Mouse (Mus musculus): ENCODE data around the gene Nipsnap3b.

The Nipsnap3b gene

DNA sequence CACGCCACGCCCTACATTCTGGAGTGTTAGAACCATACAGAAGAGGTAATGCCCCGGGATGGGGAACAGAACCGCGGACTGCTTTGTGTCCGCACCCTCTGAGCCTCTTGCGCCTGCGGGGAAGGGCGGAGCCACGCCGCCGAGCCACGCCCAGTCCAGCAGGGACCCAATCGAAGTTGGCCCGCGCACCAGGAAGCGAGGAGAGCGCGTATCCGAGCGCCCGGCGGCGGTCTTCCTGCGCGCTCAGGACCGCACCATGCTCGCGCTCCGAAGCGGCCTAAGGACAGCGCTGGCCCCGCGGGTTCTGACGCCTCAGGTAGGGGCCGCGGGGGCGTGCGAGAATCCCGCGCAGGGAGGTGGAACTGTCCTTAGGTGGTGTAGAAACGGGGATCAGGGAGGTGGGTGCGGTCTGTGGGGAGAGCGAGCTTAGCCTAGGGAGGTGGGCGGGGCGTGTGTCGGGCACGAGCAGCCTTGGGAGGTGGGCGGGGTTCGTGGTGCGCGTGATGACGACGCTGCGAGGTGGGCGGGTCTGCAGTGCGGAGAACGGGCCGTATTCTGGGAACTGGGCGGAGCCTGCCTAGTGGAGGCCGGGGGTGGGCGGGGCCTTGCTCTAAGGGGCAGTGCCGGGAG lies at the start of gene Nipsnap3b:
Nipsnap3b (plus strand) TSS at position 149 of the 630 bp plus-strand sequence.
- peak; percentile 95 for DNase-seq

GRCm38 (mm10) chr4:52964247-52964646 lies 47.4 kb upstream of the Nipsnap3b start, which contains the start of gene Olfr270:
Olfr270 (plus strand) TSS chr4:52964547.
- DNase-seq: no peak

- peak; percentile 10 for DNase-seq
Measured at GRCm38 (mm10) chr4:52985216-52985615, 26.5 kb upstream of the Nipsnap3b start.

GRCm38 (mm10) chr4:52986266-52986665 lies 25.4 kb upstream of the Nipsnap3b start:
- DNase-seq: no peak

DNA sequence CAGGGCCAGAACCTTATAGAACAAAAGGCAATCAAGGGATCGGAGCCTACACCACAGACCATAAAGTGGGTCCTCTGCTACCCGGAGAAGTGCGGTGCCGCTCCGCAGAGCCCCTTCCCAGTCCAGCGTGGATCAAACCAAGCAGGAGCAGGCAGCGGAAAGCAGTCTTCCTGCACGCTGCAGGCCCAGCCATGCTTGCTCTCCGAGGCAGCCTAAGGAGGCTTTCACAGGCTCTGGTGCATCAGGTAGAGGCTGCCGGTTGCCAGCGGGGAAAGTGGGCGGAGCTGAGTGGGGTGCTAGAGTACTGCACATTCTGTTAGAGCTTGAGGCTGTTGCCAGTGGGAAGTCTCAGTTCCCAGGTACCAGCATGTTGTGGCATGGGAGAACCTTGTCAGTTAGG lies 22.4 kb upstream of the Nipsnap3b start, which contains the start of gene Nipsnap3a:
Nipsnap3a (plus strand) TSS at position 25 of the 400 bp plus-strand sequence.
- DNase-seq: no peak

- no peak for DNase-seq
Measured at GRCm38 (mm10) chr4:52999449-52999848, 12.2 kb upstream of the Nipsnap3b start.

DNA sequence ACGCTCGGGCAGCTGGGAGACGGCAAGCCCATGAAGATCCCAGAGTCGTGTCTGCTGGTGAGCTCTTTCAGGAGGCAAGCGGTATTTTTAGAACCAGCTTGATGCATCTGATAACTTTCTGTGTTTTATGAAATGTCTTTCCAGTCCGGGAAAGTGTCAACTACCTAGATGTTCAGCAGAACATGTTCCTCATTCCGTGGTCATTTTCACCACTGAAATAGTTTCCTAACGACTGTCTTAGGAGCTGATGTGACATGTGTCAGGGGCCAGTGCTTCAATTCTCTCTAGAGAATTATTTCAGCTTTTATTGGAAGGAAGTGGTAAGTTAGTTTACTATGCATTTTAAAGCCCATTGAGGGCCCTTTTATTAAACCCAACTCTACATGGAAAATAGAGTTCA lies 11.5 kb upstream of the Nipsnap3b start:
- DNase-seq: no peak

DNA sequence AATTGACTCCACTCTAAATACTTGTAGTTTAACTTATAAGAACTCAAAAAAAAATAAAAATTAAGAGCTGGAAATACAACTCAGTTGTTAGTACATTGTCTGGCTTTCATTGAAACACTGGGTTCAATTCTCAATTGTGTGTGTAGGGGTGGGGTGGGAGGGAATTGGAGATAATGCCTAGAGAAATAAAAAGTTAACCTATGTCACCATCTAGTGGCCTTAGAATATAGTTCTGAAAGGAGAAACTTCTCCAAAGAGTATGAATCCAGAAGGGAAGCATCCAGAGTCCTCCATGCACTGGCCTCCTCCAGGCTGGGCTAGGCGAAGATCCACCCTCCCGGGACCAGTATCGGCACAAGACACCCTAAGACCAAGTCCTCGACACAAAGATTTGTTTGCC lies 2.5 kb upstream of the Nipsnap3b start:
- no peak for DNase-seq

DNA sequence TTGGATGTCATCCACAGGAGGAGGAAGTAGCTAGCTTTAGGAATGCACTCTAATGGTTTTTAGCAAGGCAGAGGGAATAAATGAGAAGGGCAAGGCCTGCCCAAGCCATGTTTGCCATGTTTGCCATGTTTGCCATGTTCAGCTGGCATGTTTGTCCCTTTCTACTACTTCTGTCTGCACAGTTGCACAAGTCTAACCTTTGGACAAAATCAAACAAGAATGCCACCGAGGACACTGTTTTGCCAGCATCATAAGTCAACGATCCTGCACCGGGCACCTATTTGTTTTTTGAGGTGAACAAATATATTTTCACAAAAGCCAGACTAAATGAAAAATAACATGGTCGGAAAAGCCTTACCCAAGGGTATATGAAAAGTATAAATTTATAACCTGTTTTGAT lies 1.8 kb upstream of the Nipsnap3b start:
- no peak for DNase-seq

GRCm38 (mm10) chr4:53014421-53014820 lies 2.7 kb downstream of the Nipsnap3b start:
- no peak for DNase-seq

DNA sequence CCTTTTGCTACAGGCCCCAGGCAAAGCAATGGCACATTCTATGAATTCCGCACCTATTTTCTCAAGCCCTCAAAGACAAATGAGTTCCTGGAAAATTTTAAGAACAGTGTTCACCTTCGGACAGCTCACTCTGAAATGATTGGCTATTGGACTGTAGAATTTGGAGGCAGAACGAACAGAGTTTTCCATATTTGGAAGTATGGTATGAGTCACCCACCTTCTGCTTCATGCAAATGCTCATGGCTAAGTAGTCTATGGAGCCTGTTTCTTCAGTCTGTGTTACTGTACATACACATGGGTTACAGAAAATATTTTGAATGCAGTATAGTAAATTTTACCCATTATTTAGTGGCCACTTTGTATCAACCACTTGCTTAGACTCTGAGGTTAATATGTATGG lies 3.3 kb downstream of the Nipsnap3b start:
- DNase-seq: no peak

- DNase-seq: no peak
Measured at GRCm38 (mm10) chr4:53018392-53018791, 6.7 kb downstream of the Nipsnap3b start.

- DNase-seq: no peak
Measured at GRCm38 (mm10) chr4:53023189-53023925, 11.7 kb downstream of the Nipsnap3b start.

- peak; percentile 8 for DNase-seq
Measured at GRCm38 (mm10) chr4:53024397-53024796, 12.7 kb downstream of the Nipsnap3b start.

GRCm38 (mm10) chr4:53027811-53028210 lies 16.1 kb downstream of the Nipsnap3b start:
- DNase-seq: no peak

GRCm38 (mm10) chr4:53030326-53030948 lies 18.8 kb downstream of the Nipsnap3b start:
- DNase-seq: peak; percentile 8

GRCm38 (mm10) chr4:53043819-53044218 lies 32.1 kb downstream of the Nipsnap3b start:
- no peak for DNase-seq

- DNase-seq: no peak
Measured at GRCm38 (mm10) chr4:53045807-53046206, 34.1 kb downstream of the Nipsnap3b start.

DNA sequence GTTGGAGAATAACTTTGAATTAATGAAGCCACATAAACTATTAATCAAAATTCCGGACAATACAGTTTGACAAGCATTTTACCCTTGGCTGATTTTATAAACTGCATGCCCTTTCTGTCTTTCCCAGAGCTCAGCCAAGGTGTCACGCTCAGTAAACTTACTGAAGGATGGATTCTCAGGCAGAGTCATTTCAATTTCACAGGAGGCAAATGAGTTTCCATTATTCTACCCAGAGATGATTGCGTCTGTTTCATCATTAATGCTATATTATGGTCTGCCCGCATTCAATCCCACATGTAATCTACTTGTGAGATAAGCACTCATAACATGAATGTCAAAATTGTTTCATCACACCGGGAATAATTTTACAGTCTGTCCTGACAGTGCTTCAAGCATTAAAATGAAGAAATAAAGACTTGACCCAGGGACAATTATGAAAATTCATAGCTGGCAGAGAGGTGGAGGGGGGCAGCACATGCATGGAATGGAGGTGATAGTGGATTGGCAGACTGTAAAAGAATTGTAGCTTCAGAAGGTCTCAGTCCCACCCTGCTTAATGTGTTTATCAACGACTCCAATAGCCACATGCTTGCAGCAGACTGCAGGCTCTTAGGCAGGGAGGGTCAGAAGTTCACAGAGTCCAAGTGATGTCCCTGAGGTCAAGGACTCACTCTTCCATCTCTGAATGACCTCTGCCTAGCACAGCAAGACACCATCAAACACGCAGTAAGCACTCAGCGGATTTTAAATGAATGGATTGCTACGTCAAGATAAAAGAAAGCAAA lies 34.8 kb downstream of the Nipsnap3b start:
- no peak for DNase-seq

GRCm38 (mm10) chr4:53062301-53063008 lies 50.8 kb downstream of the Nipsnap3b start:
- DNase-seq: no peak
